Mouse (Mus musculus) bone marrow macrophage, adult 2 months (primary cell): ENCODE data around the gene St8sia1.

Source experiments
- CTCF ChIP-seq: IDR thresholded peaks from 2 replicates; pipeline ENCODE4 v1.5.1; 2012; ENCODE audit warnings: low read depth, mild to moderate bottlenecking, low read length, moderate library complexity
- POLR2A ChIP-seq: IDR thresholded peaks from 2 replicates; pipeline ENCODE4 v1.6.1; 2012; ENCODE audit warnings: mild to moderate bottlenecking, low read depth, low read length, borderline replicate concordance

DNA sequence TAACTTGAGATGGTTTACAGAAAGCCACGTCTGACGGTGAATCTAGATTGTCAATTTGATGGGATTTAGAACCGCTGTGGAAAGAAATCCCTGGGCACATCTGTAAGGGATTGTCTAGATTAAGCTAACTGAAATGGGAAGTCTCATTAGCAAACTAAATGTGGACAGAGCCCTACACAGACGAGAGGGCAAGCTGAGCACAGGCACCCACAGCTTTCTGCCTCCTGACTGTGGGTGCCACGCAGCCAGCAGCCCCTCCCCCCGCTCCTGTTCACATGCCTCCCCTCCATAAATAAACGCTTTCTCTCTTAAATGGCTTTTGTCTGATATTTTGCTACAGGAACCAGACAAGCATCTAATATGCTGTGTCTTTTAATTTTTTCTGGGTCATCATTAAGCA, 27.8 kb upstream of the St8sia1 start:
- TF ChIP-seq POLR2A (no peak), CTCF (no peak)
